Mouse (Mus musculus) E14TG2a.4 (cell line): ENCODE data around the gene Igfbp2.

ENCODE experiments used
- H3K27me3 ChIP-seq: 2 replicates; pipeline ENCODE4 v1.6.1; 2014; ENCODE audit warnings: low read length, control low read depth; ENCODE audit not compliant: insufficient read depth
- H3K36me3 ChIP-seq: 2 replicates; pipeline ENCODE4 v1.6.1; 2014; ENCODE audit warnings: low read length, control low read depth; ENCODE audit not compliant: insufficient read depth
- H3K4me1 ChIP-seq: replicated peaks from 2 replicates; pipeline ENCODE4 v1.6.1; 2014; ENCODE audit warnings: low read depth, low read length, control low read depth
- H3K4me3 ChIP-seq: replicated peaks from 2 replicates; pipeline ENCODE4 v1.5.1; 2014; ENCODE audit warnings: mild to moderate bottlenecking, low read length
- H3K9me3 ChIP-seq: 2 replicates; pipeline ENCODE4 v1.6.1; 2014; ENCODE audit warnings: low read length, control low read depth
- CTCF ChIP-seq: conservative IDR thresholded peaks from 2 replicates; pipeline ENCODE4 v1.5.1; 2014; ENCODE audit warnings: low read length
- NANOG ChIP-seq: IDR thresholded peaks from 2 replicates; pipeline ENCODE4 v1.6.1; 2014; ENCODE audit warnings: borderline replicate concordance, low read length, mixed read lengths
- POU5F1 ChIP-seq: IDR thresholded peaks from 2 replicates; pipeline ENCODE4 v1.6.1; 2014; ENCODE audit warnings: low read length, borderline replicate concordance

Gene Igfbp2

DNA sequence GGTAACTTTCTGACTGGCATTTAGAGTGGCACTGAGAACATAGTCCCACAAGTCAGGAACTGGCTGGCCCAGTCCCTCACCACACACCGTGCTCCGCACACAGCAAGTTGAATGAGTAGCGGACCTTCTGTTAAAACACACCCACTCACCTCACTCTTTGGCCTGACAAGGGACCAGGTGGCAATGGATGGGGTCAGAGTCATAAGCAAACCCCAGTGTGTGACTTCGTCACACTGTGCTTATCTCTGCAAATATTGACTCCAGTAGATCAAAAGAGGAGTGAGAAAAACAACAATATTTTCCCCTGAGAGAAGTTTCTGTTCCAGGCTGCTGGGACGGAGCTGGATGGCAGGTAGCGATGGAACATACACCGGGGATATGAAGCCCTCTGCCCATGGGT lies 15.0 kb upstream of the Igfbp2 start:
- no peak for TF ChIP-seq POU5F1
- no peak for TF ChIP-seq NANOG
- TF ChIP-seq CTCF = no peak
- peaks cover 78% of the 10 kb centered on the region for H3K4me1 ChIP-seq
- H3K36me3 ChIP-seq = no peaks in the 10 kb centered on the region

GRCm38 (mm10) chr1:72809951-72810675 lies 14.2 kb upstream of the Igfbp2 start:
- TF ChIP-seq CTCF (no peak), POU5F1 (no peak), NANOG (no peak)
- Histone ChIP-seq H3K27me3 (no peaks in the 10 kb centered on the region), H3K4me3 (no peak overlapping the region), H3K4me1 (peaks cover 77% of the 10 kb centered on the region), H3K36me3 (no peaks in the 10 kb centered on the region), H3K9me3 (peaks cover 12% of the 10 kb centered on the region; the same call in 1 of the 2 replicates)

More for the DNA sequence above, 15.0 kb upstream of the Igfbp2 start:
- Histone ChIP-seq H3K27me3 (no peaks in the 10 kb centered on the region), H3K4me3 (no peak overlapping the region), H3K9me3 (peaks cover 12% of the 10 kb centered on the region; the same call in 1 of the 2 replicates)

DNA sequence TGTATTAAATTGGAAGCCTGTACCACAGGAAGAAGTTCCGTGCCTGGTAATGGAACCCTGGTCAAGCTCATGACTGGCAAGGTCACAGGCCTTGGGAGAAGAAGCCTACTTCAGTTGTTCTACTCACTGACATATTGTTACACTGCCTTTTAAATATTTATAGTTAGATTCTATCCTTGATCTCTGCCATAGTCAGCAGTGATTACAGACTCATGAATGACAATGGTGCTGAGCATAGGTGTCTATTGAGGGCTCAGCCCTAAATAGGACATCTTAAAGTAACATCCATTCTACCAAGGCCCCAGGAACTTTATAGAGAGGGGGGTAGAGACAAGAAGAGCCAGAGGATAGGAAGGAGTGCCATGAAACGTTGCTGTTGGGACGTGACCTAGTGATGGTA lies 13.2 kb upstream of the Igfbp2 start:
- H3K9me3 ChIP-seq = peaks cover 12% of the 10 kb centered on the region; the same call in 1 of the 2 replicates
- H3K27me3 ChIP-seq = no peaks in the 10 kb centered on the region
- no peak overlapping the region for H3K4me3 ChIP-seq
- H3K4me1 ChIP-seq = peaks cover 75% of the 10 kb centered on the region
- H3K36me3 ChIP-seq = no peaks in the 10 kb centered on the region
- no peak for TF ChIP-seq POU5F1
- peak; percentile 85 for TF ChIP-seq NANOG
- no peak for TF ChIP-seq CTCF

DNA sequence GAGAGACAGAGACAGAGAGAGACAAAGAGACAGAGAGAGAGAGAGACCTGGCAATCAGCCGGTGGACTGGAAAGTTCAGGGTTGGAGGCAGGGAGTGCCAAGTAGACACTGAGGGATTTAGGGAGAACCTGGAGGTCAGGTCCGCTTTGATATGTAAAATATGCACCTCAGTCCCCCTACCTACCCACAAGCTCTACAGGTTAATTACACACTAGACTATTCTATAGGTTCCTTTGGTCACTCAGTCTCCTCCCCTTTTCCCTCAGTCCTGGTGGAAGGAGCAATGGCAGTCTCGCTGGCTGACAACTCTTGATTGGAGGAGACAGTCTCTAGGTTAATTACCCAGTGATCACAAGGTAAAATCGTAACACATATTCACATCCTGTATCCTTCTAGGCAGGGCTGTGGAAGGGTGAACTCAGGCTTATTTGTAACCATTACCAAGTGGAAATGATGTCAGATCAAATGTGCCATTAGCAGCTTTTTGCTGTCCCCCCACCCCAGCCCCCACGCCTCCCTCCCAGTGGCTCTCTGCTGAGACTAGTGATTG lies 11.1 kb upstream of the Igfbp2 start:
- H3K36me3 ChIP-seq = no peaks in the 10 kb centered on the region
- H3K4me1 ChIP-seq = peaks cover 71% of the 10 kb centered on the region
- H3K4me3 ChIP-seq = no peak overlapping the region
- TF ChIP-seq NANOG = no peak
- no peak for TF ChIP-seq CTCF
- no peak for TF ChIP-seq POU5F1
- H3K9me3 ChIP-seq = peaks cover 12% of the 10 kb centered on the region; the same call in 1 of the 2 replicates
- no peaks in the 10 kb centered on the region for H3K27me3 ChIP-seq

DNA sequence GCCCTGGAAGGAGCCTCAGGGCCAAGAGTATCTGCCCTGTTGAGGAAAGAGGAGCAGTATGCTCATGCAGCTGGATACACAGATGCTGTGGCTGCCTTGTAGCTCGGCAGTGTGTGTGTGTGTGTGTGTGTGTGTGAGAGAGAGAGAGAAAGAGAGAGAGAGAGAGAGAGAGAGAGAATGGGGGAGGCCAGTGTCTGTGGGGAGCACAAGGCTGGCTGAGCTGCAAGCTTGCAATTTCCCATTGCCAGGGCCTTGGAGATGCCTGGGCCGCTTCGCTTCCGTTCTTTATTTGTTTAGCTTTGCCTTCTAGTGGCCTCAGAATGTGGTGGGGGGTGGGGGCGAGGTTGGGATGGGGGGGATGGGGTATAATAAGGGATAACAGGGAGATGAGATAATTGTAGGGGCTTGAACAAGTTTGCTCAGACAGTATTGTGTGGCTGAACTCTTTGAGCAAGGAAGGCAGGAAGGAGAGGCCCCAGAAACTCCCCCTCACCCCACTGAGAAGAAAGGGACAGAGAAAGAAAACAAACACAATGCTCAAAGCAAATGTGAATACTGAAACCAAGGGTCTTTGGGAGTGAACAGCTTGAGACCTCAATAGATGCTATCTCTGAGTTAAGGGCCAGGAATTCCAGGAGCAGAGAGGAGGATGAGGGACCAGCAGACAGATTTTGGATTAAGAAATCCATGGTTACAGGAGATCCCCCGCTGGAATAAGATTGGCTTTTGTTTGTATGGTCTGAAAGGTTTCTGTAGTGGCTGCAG lies 10.5 kb upstream of the Igfbp2 start:
- H3K4me1 ChIP-seq = peaks cover 71% of the 10 kb centered on the region
- no peaks in the 10 kb centered on the region for H3K27me3 ChIP-seq
- no peak overlapping the region for H3K4me3 ChIP-seq
- peaks cover 12% of the 10 kb centered on the region; the same call in 1 of the 2 replicates for H3K9me3 ChIP-seq
- TF ChIP-seq NANOG = no peak
- no peak for TF ChIP-seq CTCF
- TF ChIP-seq POU5F1 = no peak
- H3K36me3 ChIP-seq = no peaks in the 10 kb centered on the region

- H3K4me3 ChIP-seq = no peak overlapping the region
- TF ChIP-seq CTCF (no peak), POU5F1 (no peak), NANOG (no peak)
- peaks cover 12% of the 10 kb centered on the region; the same call in 1 of the 2 replicates for H3K9me3 ChIP-seq
- peaks cover 76% of the 10 kb centered on the region for H3K4me1 ChIP-seq
- H3K36me3 ChIP-seq = no peaks in the 10 kb centered on the region
- H3K27me3 ChIP-seq = no peaks in the 10 kb centered on the region
These were observed 9.1 kb upstream of the Igfbp2 start for GRCm38 (mm10) chr1:72815184-72815583.

DNA sequence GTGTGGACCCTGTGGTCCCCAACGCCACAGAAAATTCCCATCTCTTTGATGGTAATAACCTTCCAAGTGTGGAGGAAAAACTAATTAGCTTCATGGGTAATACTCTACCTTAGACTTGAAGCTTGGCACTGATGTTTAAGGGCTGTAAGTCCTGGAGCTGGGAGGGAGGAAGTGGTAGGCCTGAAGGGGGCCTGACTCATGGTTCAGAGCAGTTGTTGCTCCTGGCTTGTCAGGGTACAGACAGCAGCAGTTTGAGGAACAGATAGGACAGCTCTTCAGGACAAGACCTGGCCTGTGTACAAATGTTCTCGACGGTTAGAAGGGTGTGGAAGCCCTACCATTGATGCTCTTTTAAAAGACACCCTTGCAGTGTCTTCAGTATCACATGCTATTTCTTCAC lies 8.7 kb upstream of the Igfbp2 start:
- Histone ChIP-seq H3K4me3 (no peak overlapping the region), H3K9me3 (peaks cover 8% of the 10 kb centered on the region; the same call in 1 of the 2 replicates), H3K27me3 (no peaks in the 10 kb centered on the region), H3K4me1 (peaks cover 76% of the 10 kb centered on the region), H3K36me3 (no peaks in the 10 kb centered on the region)
- TF ChIP-seq CTCF = no peak
- no peak for TF ChIP-seq NANOG
- no peak for TF ChIP-seq POU5F1

DNA sequence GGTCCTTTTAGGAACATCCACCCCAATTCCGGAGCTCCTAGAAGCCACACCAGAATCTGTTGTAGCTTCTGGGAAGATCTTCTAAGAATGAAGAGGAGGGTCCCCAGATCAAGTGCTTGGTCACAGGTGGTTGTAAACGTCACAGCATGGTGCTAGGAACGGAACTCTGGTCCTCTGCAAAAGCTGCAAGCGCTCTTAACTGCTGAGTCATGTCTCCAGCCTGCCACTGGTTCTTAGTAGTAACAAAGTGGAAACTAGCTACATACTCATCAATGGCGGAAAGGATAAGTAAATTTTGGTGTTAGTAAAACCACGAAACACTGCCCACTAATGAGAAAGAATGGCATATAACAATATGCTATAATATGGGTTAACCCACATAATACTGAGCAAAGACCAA lies 4.3 kb upstream of the Igfbp2 start:
- Histone ChIP-seq H3K36me3 (no peaks in the 10 kb centered on the region), H3K4me1 (peaks cover 73% of the 10 kb centered on the region), H3K4me3 (no peak overlapping the region), H3K9me3 (no peaks in the 10 kb centered on the region), H3K27me3 (no peaks in the 10 kb centered on the region)
- TF ChIP-seq POU5F1 = no peak
- no peak for TF ChIP-seq CTCF
- TF ChIP-seq NANOG = no peak

GRCm38 (mm10) chr1:72822893-72823292 lies 1.4 kb upstream of the Igfbp2 start:
- H3K4me3 ChIP-seq = peak overlapping the region; percentile 98
- TF ChIP-seq POU5F1 (no peak), NANOG (no peak), CTCF (no peak)
- peaks cover 6% of the 10 kb centered on the region for H3K36me3 ChIP-seq
- H3K27me3 ChIP-seq = no peaks in the 10 kb centered on the region
- H3K4me1 ChIP-seq = peaks cover 66% of the 10 kb centered on the region
- H3K9me3 ChIP-seq = no peaks in the 10 kb centered on the region
